Mouse (Mus musculus) cerebellum, adult (tissue): ENCODE results near the gene Cenpp.

Source experiments
- ATAC-seq: cut with Nextera tagmentation; 2 replicates; pipeline ENCODE4 v1.9.2; 2017; ENCODE audit warnings: mild to moderate bottlenecking, moderate library complexity, mixed read lengths; ENCODE audit not compliant: insufficient number of reproducible peaks, low FRiP score, low TSS enrichment

The Cenpp gene

DNA sequence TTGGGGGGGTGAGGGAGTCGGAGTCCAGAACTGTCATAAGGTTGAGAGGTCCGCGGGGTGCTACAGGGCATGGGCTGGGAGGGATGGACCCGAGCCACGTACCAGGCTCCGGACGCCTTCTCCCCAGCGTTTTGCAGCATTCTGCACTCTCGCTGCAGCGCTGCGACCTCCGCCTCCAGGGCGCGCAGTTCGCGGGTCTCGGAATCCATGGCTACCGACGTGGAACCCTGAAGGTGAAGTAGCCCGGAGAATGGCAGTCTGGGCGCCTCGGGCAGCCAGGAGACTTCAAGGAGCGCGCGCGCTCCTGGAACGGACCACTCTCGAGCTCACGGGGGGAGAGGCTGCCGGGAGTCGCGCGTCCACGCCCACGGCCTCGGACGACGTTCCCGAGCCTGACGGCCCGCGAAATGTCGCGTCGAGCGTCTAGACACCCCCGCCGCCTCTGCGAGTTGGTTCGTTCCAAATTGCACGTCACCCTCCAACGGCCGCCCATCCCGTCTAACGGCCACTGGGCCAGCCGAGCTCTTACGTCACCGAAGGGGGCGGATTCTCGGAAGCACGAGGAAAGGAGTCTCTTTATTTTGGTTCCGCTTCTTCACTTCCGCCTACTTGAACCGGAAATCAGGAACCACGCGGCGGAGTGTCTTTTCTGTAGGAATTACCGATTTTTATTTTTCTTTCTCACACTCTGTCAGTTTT is at the start of gene Cenpp, which contains the start of gene Nol8:
Cenpp (minus strand) TSS at position 305 of the 699 bp plus-strand sequence.
Nol8 (plus strand) TSS at position 598 of the 699 bp plus-strand sequence.
- peak; percentile 97 for ATAC-seq

DNA sequence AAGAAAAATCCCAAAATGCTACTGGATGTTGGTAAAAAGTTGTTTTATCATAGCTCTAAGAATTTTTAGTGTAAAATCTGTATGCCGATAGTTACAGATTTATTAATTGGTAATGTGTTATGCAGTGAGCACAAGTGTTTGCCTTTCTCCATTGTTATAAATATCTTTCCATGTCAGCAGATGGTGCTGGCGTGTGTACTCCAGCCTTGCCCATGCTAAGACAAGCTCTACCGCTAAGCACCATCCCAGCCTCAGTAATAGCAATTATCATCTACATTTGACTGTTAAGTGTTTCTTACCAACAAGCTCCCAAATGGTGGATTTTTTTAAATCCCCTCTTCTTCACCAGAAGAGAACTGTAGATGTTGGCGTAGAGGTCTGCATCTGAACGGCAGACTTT is 38.5 kb upstream of the Cenpp start:
- no peak for ATAC-seq

DNA sequence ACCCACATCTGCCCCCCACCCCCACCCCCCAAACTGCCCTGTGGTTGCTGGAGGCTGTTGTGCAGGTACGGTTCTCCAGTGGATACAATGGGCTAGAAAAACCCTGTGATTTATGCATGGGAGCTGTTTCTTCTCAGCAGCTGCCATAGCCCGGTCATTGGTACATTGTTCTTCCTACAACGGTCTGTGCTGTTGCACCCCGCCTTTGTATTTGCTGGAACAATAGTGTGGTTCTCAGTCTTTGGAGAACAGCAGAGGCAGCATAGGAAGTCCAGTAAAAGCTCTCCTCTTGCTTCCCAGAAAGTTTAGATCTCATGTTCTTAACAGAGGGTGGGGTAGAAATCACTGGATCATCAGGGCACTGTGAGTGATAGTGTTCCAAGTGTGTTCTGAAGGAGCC is 31.7 kb upstream of the Cenpp start:
- no peak for ATAC-seq

DNA sequence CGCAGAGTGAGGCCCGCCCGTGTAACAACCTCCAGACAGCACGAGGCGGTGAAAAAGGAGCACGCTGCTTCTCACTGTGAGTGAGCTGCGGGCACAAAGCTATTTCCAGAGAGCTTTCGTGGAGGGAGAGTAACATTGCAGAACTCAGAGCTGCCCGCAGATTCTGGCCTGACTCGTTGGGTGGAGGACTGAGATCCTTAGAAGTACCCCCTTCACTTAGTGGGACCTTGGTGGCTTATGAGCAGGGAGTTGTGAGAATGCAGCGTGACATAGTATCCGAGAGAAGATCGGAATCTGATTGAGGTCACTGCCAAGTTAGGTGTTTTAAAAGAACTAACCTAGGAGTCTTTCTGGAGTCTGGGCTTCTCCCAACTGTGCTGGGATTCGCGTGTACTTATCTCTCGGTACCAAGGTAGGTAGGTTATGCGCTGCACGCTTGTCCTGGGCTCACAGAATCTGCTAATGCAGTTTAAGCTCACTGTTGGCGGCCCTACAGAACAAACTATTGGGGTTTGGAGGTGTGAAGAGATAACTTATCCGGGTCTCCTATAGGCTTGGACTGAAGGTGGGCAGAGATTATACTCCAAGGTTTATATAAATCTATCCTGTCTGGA is 29.8 kb upstream of the Cenpp start:
- ATAC-seq = 0 out of 2 replicates have a peak, but pooled peaks have one; percentile 8

DNA sequence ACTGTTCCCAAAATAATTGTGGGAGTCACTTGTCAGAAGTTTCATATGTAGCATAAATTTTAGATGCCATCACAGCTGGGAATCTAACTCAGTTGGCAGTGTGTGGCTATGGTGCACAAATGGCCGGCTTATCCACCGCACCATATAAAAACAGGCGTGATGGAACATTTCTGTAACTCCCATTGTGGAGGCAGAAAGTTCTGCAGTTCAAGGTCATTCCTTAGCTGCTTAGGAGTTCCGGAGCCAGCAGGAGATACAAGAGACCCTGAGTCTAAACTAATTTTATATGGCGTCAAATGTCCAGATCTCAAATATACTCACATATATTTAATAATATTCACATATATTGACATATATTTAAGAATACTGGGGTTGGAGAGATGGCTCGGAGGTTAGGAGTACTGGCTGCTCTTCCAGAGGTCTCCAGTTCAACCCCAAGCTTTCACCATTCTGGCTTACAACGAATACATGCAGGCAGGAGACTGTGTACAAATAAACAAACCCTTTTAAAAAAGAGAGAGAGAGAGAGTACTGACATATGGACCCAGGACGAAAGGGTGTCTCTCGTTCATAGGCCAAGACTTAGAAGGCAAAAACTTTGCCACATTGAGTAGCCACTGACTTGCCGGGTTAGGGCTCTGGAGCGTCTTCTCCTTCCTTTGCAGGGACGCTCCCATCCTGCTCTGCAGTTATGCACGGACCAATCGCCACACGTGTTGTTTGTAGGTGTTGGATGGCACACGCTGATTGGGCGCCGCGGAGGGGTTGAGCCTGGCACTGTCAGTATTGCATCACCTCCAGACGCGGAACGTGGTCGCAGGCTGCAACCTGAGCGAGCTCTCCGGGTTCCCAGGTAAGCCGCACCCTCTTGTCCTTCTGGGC is 29.0 kb upstream of the Cenpp start, which contains the start of gene Iars:
Iars (plus strand) TSS at position 750 of the 882 bp plus-strand sequence.
- ATAC-seq = peak; percentile 100

DNA sequence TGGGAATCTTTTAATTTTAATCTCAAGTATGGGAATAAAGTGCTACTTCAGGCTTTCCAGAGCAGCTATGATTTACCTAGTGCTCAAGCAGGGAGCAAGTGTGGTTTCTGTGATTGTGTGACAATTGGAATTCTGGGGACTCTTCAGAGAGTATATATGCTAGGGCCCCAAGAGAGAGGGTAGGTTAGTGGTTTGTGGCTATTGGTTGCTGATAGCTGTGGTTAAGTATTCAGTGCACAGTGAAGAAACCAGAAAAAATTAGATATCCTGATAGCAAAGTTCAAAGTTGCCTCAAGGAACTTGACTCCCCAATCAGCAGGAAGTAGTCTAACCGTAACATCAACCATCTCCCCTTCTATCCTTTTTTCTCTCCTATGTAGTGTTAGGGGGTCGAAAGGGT is 25.2 kb upstream of the Cenpp start:
- ATAC-seq = no peak

DNA sequence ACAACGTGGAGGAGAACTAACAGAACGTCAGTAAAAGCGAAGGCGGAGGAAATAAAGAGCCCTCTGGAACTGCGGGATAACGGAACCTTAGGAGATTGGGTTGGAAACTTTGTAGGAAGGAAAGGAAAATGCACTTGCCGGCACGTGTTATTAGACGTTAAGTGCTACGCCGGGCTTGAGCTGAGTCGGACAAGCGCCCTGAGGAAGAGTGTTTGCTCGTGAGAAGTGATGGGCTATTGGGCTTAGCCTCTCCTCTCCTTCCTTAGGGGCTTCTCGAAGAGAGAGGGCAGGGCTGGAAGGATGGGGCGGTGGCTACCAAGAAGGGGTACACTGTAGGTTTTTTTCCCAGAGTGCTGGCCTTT is 576 bp upstream of the Cenpp start:
- ATAC-seq = peak; percentile 64

DNA sequence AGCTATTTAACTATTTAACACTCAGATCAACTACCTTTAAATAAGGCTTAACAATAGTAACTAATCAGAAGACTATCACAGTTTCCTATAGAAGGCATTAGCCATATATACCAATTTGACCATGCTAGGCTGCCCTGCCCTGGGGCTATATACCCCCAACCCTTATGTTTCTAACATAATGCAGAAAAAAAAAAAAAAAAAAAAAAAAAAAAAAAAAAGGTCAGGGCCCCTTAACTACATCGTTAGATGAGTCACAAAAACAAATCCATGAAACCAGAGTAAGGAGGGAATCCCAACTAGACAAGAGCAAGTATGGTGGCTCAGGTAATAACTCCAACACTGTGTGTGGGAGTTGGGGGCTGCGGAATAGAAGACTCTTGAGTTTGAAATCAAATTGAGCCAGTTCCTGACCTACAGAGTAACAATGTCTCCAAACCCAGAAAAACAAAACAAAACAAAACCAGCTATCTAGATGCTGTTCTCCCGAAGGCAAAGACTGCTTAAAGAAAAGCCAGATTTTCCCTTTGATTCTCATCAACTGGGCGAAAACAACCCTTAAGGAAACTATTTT is 719 bp downstream of the Cenpp start:
- no peak for ATAC-seq

DNA sequence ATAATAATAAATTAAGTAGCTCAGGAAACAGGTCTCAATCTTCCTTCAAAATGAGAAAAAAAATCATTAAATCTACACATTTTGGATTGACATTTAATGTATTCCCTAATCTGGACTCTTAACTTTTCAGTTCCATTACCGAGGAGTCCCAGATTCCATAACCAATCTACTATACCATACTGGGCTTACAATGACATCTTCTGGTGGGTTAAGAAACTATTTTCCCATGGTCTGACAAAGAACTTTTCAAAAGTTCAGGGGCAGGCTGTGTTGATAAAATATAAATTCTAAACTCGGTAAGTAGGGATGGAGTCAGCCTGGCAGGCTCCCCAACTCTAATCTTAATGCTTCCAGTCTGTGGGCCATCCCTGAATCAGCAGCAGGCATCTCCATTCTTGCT is 1.4 kb downstream of the Cenpp start:
- ATAC-seq = no peak

DNA sequence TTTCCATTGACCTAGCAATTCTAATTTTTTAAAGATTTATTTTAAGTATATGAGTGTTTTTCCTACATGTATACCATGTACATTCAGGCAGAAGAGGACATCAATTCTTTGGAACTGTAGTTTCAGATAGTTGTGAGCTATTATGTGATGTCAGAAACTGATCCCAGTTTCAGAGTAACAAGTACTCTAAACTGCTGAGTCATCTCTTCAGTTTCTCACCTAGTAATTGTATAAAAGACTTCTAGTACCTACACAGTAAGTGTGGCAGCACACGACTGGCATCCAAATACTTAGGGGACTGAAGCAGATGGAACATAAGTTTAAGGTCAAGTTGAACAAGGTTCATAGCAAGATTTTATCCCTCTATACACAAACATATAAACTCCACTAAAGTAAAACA is 6.6 kb downstream of the Cenpp start:
- no peak for ATAC-seq

DNA sequence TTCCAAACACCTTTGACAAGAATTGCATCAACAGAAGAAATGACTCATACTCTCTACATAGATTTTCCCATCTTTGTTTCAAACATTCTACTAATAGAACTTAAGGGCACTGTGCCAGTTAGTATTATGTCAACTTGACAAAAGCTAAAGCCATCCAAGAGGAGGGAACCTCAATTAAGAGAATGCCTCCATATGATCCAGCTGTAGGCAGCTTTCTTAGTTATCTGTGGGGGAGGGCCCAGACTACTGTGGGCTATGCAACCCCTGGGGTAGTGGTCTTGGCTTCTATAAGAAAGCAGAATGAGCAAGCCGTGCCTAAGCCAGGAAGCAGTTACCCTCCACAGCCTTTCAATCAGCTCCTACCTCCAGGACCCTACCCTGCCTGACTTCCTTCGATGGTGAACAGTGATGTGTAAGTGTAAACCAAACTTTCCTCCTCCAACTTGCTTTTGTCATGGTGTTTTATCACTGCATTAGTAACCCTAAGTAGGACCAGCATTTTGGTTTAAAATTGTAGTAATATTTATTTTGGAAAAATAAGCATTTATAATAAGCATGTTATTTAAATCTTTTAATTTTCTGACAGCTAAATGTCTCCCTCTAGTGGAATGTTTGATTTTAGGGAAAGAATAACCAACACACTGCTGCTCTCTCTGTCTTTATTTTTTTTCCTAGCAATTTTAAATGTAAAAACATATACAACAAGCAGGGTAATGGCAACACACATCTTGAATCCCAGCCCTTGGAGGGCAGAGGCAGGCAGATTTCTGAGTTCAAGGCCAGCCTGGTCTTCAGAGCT is 7.7 kb downstream of the Cenpp start:
- ATAC-seq = no peak

DNA sequence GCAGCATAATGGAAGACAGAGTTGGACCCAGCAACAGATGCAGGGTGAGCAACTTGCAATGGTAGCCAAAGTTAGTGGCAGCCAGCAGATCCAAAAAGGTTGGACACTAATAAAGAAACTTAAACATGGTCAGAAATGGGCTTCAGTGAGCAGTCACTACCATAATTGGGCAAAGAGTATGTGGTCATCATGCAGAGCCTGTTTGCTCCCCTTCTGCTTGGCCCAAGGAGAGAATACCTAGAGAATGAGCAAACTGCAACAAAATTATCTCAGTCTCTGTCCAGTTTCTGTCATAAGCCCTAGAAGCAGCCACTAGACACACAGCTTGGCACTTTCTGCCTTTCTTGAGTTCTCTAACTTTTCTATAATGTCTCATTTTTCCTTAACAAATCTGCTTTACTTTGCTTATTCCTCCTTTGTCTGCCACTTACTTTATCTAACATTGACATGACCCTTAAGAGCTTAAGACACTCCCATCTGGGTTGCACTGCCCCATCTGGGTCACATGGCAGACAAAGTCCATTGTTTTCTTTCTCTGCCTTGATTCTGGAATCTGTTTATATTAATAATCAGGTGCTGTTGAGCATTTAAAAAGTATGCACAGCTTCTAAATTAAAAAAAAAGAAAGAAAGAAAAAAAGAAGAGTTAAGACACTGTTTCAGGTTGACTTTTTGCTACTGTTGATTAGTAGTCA is 8.8 kb downstream of the Cenpp start:
- no peak for ATAC-seq

DNA sequence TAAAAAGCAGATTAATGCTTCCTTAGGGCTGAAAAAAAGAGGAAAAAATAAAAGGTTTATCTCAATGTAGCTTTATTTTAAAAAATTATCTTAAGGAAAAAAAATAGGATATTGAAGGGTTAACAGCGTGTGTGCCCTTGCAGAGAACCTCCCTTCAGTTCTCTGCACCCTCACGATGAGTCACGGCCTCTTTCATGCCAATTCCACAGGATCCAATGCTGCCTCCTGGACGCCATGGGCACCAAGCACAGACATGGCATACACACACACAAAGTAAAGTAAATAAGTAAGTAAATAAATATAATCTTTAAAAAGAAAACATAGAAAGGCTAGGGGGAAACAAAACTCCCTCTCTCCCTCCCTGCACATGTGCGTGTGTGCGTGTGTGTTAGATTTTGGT is 9.9 kb downstream of the Cenpp start:
- no peak for ATAC-seq

DNA sequence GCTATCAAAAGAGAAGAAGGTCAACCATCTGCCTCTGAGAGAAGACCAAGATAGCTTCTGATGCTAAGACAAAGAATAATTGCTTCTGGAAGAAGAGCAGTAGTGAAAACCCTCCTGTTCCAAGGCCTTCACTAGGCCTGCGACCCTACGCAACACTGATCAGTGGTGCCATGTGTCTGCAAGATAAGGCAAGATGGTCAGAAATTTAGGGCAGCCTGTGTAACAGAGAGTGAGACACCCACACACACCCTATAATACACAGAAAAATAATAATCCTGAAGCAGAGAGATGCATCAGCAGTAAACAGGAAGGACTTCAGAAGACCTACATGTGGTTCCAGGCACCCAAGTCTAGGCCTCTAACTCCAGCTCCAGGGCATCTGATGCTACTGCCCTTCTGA is 12.6 kb downstream of the Cenpp start:
- ATAC-seq = no peak

DNA sequence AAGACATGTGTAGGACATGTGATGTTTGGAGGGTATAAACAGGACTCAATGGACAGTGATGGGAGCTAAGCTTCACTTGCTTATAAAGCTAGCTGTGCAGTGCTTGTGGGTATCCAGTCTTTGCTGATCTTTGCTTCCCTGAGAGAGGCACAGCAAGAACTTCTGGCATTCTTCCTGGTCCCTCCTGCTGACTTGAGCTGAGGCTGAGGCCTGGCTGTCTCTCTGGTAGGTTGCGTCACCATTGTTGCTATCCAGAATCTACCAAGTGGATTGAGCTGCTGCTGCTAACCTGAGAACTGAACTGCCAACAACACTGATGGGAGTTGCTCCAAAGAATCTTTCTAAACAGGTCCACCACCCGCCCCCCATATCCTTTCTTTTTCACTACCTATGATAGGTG is 23.5 kb downstream of the Cenpp start:
- ATAC-seq = no peak

DNA sequence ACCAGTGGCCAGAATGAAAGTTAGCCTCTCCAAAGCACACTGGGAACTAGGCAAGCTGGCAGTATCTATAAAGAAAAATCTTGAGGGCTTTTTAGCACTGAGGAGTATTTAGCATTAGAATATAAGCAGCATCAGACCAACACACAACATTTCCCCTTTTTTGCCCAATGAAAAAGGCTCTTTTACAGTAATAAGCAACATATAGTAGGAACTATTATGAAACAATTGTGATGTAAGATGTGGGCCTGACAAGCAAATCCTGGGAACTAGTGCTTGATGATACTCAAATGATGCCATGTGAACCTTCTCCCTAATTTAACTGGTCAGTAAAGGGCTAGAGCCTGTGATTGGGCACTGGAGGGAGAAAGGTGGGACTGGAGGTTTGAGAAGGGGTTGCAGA is 24.4 kb downstream of the Cenpp start:
- ATAC-seq = no peak

DNA sequence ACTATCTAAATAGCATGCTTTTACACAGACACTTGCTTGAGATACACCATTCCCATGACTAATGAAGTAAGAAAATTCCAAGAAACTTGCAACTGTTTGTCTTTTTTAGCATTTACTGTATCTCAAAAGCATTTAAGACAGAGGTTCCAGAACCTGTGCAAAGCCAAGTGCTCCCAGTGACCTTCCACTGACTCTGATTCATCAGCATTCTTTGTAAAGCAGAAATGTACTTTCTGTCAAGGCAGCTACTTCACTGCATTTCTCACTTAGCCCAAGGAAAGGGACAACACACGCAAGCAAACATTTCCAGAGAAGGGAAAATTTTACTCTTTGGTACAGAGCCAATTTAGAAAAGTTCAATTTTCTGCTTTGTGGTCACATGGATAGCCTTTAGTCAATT is 29.4 kb downstream of the Cenpp start:
- no peak for ATAC-seq

DNA sequence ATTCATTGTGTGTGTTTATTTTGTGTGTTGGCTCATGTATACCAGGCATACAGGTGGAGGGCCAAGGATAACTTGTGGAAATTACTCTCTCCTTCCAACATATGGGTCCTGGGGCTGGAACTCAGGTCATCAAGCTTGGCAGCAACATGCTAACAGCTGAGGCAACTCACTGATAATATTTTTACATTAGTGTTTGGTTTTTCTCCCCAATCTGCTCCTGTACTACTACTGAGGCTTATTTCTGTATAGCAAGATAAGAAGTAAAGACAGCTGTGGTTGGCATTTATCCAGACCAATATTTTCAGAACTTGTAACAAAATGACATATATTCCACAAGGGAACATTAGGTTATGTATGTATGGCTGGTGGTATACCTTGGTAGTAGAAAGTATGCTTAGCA is 34.2 kb downstream of the Cenpp start:
- no peak for ATAC-seq

DNA sequence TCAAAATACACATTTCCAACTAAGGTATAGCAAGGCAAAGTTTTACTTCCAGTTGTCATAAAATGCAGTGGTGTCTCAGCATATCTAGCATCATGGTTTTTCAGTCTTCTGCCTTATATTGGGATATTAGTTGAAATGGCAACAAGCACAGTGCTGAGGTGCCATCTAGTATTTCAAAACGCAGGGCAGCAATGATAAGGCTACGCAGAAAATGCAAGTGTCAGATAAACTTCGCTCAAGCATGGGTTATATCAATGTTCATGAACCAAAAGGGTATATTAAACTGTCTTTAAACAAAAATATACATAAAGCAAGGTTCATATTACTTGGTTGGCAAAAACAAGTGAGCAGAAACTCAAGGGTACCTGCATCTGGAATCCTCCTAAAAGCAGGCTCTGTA is 35.6 kb downstream of the Cenpp start:
- ATAC-seq = no peak
